Mouse (Mus musculus) olfactory bulb, adult 2 months (tissue): ENCODE results near the gene Twf2. TPM values are rescaled to one million over a fixed set of nuclear protein-coding genes. Genes with fewer than 3 reads are reported as not detected.

Source experiments
- H3K27ac ChIP-seq: fragments of 200-500 bp; 2 replicates; pipeline ENCODE4 v1.5.1; 2012; ENCODE audit warnings: low read depth, low read length; ENCODE audit not compliant: insufficient read depth
- H3K4me1 ChIP-seq: fragments of 200-500 bp; 2 replicates; pipeline ENCODE4 v1.6.1; 2012; ENCODE audit warnings: low read length; ENCODE audit not compliant: control insufficient read depth, insufficient read depth
- H3K4me3 ChIP-seq: fragments of 200-500 bp; 2 replicates; pipeline ENCODE4 v1.5.1; 2012; ENCODE audit warnings: mild to moderate bottlenecking, low read depth, low read length, moderate library complexity; ENCODE audit not compliant: insufficient read depth
- CTCF ChIP-seq: fragments of 200-500 bp; IDR thresholded peaks from 2 replicates; pipeline ENCODE4 v1.5.1; 2012; ENCODE audit warnings: low read depth, mild to moderate bottlenecking, low read length, moderate library complexity; ENCODE audit not compliant: insufficient read depth
- POLR2A ChIP-seq: fragments of 200-500 bp; IDR thresholded peaks from 2 replicates; pipeline ENCODE4 v1.6.1; 2012; ENCODE audit warnings: mild to moderate bottlenecking, low read depth, low read length, moderate library complexity; ENCODE audit not compliant: insufficient read depth
- WGBS: fragments of 180-500 bp; shearing (Covaris S2); methylation state at CpG from one replicate; pipeline ENCODE4 v1.1.7; 2018; 5-methylcytosine and 5-hydroxymethylcytosine counted together
- polyA plus RNA-seq: library from polyadenylated mRNA; stranded (reverse); fragments of >200 nt; gene quantifications from 2 replicates; pipeline ENCODE4 v1.2.4, GENCODE M21; 2012; ENCODE audit warnings: low replicate concordance; ENCODE audit not compliant: missing spikeins, insufficient read depth, insufficient read length

Twf2 gene
- polyA plus RNA-seq, 1 experiment: not detected

DNA sequence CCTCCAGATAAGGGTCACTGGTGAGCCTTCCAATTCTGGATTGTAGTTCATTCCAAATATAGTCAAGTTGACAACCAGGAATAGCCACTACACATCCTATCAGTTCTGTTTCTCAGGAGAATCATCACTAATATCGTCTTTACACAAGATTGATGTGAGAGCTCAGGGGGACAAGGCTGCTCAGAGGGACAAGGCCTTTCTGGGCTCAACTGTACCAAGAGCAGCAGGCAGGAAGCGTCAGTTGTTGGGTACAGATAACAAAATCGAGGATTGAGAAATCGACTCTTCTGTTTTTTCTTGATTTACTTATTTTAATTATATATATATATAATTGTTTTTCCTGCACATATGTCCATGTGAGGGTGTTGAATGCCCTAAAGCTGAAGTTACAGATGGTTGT is 55.5 kb downstream of the Twf2 start:
- Histone ChIP-seq H3K27ac (no peak overlapping the region), H3K4me3 (no peak overlapping the region), H3K4me1 (no peaks in the 10 kb centered on the region)
- TF ChIP-seq POLR2A (no peak), CTCF (no peak)
- WGBS: 94% methylated on average over 4 of the region's 4 CpGs

DNA sequence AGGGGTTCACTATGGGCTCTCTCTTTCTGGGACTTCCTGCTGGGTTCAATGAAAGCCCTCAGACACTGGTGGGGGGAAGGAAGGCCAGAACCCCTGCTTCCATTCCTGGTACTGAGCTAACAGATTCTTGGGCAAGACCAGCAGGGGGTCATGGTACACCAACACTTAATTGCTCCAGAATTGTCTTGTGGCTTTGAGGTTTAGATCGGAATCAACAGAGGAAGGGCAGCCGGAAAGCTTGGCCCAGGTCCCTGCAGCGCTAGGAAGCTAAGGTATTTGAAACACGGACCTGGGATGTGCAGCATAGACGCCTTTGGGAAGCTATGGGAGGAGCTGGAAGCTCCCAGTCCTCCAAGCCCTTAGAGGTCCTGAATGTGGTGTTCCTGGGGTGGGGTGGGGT is 56.1 kb downstream of the Twf2 start:
- Histone ChIP-seq H3K4me3 (no peak overlapping the region), H3K27ac (no peak overlapping the region), H3K4me1 (no peaks in the 10 kb centered on the region)
- WGBS: 60% methylated on average over 5 of the region's 5 CpGs
- TF ChIP-seq POLR2A: no peak
- TF ChIP-seq CTCF: no peak

DNA sequence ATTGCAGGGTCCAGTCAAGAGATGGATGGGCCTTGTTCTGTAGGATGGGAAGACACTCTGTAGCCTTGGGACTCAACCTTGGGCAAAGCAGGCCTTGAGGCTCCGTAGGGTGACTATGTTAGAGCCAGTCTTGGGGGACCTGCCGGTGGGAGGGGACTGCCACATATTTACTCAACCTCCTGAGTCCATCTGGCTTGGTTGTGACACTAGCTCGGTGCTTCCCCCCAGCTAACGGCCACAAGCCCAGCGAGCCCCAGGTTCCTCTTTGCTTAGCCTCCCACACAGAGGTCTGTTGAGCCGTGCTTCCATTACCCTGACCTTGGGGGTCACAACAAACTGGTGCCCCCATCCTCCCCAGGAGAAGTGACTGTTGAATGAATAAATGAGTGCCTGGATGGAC is 58.1 kb downstream of the Twf2 start:
- Histone ChIP-seq H3K27ac (no peak overlapping the region), H3K4me1 (no peaks in the 10 kb centered on the region), H3K4me3 (no peak overlapping the region)
- 91% methylated on average over 6 of the region's 6 CpGs for WGBS
- TF ChIP-seq POLR2A (no peak), CTCF (no peak)

DNA sequence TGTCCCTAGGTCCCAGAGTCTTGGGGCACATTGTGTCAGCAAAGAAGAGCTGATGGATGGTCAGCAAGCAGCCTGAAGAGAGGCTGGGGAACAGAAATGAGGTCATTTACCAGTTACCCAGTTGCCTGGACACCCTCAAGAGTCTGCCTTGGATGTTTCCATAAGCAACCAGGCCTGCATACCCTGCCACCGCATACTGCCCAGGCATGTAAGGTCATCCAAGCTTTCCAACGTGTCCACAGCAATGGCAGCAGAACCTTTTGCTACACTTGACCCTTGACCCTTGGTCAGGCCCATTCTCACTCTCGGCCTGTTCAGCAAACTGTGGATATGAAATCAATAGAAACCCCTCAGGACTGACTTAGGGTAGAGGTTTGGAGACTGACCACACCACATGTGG is 58.6 kb downstream of the Twf2 start:
- TF ChIP-seq POLR2A (no peak), CTCF (no peak)
- 92% methylated on average over 3 of the region's 3 CpGs for WGBS
- H3K4me3 ChIP-seq: no peak overlapping the region
- H3K27ac ChIP-seq: no peak overlapping the region
- H3K4me1 ChIP-seq: no peaks in the 10 kb centered on the region

DNA sequence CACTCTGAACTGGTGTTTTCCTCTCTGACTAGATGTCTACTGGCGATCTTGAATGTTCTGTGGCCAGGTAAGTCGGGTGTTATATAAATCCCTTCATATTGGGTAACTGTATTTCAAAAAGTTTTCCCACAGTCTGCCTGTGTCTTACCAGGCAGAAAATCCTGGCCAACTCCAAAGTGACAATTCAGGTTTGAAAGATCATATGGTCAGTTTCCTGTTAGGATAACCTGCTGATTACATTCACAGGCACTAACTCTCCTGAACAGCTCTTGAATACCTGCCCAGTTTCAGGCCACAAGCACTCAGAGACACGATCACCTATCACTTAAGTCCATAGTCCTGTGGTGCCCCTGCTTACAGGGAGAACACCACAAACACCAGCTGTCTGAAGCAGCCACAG is 59.2 kb downstream of the Twf2 start:
- Histone ChIP-seq H3K27ac (no peak overlapping the region), H3K4me1 (no peaks in the 10 kb centered on the region), H3K4me3 (no peak overlapping the region)
- TF ChIP-seq CTCF (no peak), POLR2A (no peak)
- WGBS: 84% methylated on average over 3 of the region's 3 CpGs

DNA sequence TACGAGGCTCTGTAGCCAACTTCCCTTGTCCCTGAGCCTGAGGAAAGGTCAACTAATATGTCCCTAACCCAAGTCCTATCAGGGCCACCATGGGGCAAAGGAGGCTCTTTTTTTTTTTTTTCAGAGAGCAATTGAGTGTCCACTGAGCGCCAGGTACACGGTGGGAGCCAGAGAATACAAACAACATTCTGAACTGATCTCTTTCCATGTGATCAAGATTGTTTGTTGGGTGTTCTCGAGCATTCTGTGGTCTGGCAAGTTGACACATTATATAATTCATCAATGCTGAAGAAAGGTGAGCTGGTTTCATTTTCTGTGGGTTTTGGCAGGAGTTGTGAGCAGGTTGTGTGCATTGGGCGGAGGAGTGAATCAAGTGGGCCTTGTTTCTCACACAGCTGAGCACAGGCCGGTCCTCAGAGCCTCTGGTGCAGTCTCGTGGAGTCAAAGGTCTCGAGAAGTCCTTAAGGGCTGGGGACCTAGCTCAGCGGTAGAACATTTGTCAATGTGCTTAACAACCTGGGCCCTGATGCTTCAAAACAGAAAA is 60.5 kb downstream of the Twf2 start:
- TF ChIP-seq CTCF (no peak), POLR2A (no peak)
- Histone ChIP-seq H3K27ac (no peak overlapping the region), H3K4me3 (no peak overlapping the region), H3K4me1 (no peaks in the 10 kb centered on the region)
- 80% methylated on average over 9 of the region's 9 CpGs for WGBS

Other genes with a start within 250 kb of the Twf2 start
- not detected in 2 replicates for gene Col6a5, start 242.5 kb upstream of the Twf2 start, polyA plus RNA-seq
- gene Col6a4, start 106.3 kb upstream of the Twf2 start, polyA plus RNA-seq: not detected in 2 replicates
- gene Glyctk, start 45.0 kb upstream of the Twf2 start, polyA plus RNA-seq: not detected in 2 replicates
- not detected in 2 replicates for gene Wdr82, start 32.2 kb upstream of the Twf2 start, polyA plus RNA-seq
- gene Ppm1m, start 3.4 kb upstream of the Twf2 start, polyA plus RNA-seq: not detected in 2 replicates
- gene Tlr9, start 19.5 kb downstream of the Twf2 start, polyA plus RNA-seq: not detected in 2 replicates
- not detected in 2 replicates for gene Alas1, start 45.5 kb downstream of the Twf2 start, polyA plus RNA-seq
- gene Poc1a, start 78.0 kb downstream of the Twf2 start, polyA plus RNA-seq: not detected in 2 replicates
- gene Dusp7, start 165.5 kb downstream of the Twf2 start, polyA plus RNA-seq: not detected in 2 replicates
- gene Rpl29, start 226.3 kb downstream of the Twf2 start, polyA plus RNA-seq: not detected in 2 replicates
- not detected in 2 replicates for gene Acy1, start 235.2 kb downstream of the Twf2 start, polyA plus RNA-seq
- not detected in 2 replicates for gene Abhd14b, start 244.4 kb downstream of the Twf2 start, polyA plus RNA-seq
- gene Abhd14a, start 244.6 kb downstream of the Twf2 start, polyA plus RNA-seq: not detected in 2 replicates